Mouse (Mus musculus) small intestine, adult 2 months (tissue): ENCODE measurements at regions not wholly inside any gene's neighbourhood (a gene's known extent, or its start where the extent isn't known, plus 50 kb on each side); places are given as distances from the start of the nearest gene placed in this dataset.

Source experiments
- CTCF ChIP-seq: fragments of 200-500 bp; IDR thresholded peaks from 2 replicates; pipeline ENCODE4 v1.5.1; 2012; ENCODE audit warnings: low read depth, mild to moderate bottlenecking, control low read depth, inconsistent platforms, low read length, moderate library complexity, mixed read lengths; ENCODE audit not compliant: insufficient replicate concordance, insufficient read length; ENCODE audit errors: extremely low read depth
- POLR2A ChIP-seq: fragments of 200-500 bp; IDR thresholded peaks from 2 replicates; pipeline ENCODE4 v1.6.1; 2012; ENCODE audit warnings: low read depth, mild to moderate bottlenecking, control low read depth, inconsistent platforms, low read length, moderate library complexity

DNA sequence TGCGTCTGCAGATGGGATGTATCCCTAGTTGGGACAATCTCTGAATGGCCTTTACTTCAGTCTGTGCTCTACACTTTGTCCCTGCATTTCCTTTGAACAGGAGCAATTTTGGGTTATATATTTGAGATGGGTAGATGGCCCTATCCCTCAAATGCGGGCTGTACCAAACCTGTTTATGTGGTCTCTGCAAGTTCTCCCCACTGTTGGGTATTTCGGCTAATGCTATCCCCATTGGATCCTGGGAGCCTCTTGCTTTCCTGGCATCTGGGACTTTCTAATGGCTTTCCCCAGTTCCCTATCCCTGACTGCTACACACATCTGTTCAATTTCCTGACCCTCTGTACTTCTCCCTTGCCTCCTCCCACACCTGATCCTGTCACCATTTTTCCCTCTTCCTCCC, 414.7 kb downstream of the Gm11232 start:
- TF ChIP-seq CTCF (no peak), POLR2A (no peak)
